Mouse (Mus musculus): ENCODE data around the gene Junb.

Gene Junb

GRCm38 (mm10) chr8:84989810-84990209 lies 11.3 kb upstream of the Junb start:
- intact Hi-C loops (cut with DNase I): loop anchor here (1.0 kb wide), 1 partner anchor 16 kb away; no protein-coding TSS in a partner anchor

DNA sequence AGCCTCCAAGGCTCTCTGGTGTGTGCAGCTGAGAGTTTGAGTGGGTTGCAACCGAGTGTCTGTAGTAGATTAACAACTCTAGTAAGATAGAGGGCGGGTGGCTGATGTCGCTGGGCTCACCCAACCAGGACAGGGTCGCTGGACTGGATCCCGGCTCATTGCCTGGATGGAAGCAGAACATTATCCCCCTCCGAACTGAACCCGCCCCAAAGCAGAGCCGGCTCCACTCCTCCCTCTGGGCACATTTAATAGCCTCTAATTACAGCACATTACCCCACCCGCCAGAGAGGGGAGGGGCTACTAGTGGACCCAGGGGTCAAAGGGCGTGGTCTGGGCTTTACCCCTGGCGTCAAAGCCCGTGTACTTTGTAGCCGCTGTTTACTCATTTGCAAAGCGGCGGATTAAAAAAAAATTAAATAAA lies 10.8 kb upstream of the Junb start:
- intact Hi-C loops (cut with DNase I): no loop called here

DNA sequence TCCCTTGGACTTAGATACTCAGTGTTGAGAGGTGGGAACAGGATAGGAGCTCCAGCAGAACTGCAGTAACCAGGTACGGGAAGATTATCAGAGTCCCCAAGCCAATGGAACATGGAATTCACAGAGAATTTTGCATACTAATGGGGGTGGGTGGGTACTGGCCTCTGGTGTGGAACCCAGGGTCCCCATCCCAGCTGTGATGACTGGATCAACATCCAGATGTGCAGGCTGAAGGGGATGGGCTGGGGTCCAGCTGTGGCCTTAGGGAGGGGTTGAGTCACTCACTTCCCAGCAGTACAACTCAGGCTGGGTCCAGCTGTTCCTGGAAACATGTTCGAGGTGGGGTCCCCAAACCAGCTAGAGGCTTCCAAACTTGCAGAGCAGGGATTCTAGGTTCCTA lies 9.4 kb upstream of the Junb start:
- intact Hi-C loops (cut with DNase I): no loop called here

DNA sequence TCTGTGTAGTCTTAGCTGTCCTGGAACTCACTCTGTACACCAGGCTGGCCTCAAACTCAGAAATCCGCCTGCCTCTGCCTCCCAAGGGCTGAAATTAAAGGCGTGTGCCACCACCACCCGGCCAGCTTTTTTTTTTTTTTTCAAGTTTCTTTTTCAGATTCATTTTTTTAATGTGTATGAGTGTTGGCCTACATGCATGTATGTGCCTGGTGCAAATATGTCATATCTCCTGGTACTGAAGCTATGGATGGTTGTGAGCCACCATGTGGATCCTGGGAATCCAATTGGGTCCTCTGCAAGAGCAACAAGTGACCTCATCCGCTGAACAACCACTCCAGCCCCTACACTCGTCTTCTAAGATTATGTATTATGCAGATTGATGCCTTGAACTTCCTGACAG lies 8.9 kb upstream of the Junb start:
- intact Hi-C loops (cut with DNase I): no loop called here

DNA sequence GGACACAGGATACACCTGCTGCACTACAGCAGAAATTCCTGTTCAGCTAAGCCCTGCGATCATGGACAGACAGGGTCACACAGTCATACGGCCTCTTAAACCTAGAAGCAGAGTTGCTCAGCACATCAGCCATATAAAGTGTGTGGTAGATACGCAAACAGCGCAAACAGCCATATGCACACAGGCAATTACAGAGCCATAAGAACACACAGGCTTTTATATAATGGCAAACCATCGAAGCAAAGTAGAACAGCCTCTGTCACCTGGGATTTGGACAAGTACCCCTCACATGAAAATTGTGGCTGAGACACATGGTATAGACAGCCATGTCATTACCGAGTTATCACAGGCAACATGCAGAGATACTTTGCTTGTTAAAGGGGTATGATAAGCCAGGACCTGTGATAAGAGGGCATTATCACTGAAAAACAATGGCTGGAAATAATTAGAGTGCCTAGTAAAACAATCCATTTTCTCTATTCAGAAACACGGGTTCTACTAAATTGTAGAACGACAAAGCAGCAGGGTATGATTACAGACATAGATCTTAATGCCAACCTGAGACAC lies 7.9 kb upstream of the Junb start:
- intact Hi-C loops (cut with DNase I): no loop called here

DNA sequence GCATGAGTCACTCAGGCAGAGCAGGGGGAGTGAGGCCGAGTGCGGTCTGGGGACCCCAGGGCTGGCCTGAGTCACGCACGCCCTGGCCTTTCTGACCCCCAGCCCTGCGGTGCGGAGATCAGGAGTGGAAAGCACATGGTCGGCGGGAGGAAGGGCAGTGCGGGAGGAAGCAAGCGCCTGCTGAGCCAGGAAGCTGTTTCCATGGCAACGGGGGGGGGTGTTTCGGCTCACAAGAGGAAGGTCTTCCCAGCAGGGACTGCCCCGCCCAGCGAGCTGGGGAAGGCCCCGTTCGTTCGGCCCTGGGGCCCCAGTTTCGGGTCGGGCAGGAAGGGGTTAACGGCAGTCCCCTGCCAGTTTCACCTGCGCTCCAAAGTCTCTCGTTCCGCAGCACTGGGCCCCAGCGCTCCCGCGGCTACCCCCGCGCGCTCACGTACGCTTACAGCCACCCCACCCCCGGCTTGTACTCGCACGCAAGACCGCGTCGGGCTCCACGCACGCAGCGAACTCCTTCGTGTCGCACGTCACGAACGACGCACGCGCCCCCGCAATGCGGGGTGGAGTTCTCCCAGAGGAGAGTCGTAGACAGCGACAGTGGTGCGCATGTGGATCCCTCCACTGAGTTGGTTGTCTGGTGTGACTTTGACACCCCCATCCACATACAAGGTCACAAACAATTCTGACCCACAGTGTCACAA lies 7.3 kb upstream of the Junb start:
- intact Hi-C loops (cut with DNase I): no loop called here

GRCm38 (mm10) chr8:84985049-84985683 lies 6.6 kb upstream of the Junb start:
- intact Hi-C loops (cut with DNase I): no loop called here

- intact Hi-C loops (cut with DNase I): no loop called here
Measured at GRCm38 (mm10) chr8:84984294-84985048, 6.0 kb upstream of the Junb start.

DNA sequence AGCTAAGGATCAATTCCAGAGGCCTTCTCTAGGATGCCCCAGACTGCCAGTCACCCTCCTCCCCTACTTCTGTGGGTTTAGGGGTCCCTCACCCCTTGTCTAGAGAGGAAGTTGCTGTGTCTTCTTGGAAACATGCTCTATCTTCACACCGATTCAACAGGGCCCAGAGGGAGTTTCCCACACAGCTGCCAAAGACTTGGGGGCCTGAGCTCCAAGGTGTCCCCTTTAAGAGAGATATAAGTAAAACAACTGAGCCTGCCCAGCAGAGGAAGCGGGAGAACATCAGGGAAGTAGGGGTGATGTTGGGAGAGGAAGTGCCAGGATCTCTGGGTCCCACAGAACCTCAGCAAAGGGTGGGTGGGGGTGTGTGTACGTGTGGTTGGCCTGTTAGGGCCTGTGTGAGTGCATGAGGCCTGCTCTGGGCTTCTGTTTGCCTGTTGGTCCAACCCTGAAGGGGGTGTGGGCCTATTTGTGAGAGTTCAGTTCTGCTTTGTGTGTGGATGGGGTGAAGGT lies 4.0 kb upstream of the Junb start:
- intact Hi-C loops (cut with DNase I): no loop called here

DNA sequence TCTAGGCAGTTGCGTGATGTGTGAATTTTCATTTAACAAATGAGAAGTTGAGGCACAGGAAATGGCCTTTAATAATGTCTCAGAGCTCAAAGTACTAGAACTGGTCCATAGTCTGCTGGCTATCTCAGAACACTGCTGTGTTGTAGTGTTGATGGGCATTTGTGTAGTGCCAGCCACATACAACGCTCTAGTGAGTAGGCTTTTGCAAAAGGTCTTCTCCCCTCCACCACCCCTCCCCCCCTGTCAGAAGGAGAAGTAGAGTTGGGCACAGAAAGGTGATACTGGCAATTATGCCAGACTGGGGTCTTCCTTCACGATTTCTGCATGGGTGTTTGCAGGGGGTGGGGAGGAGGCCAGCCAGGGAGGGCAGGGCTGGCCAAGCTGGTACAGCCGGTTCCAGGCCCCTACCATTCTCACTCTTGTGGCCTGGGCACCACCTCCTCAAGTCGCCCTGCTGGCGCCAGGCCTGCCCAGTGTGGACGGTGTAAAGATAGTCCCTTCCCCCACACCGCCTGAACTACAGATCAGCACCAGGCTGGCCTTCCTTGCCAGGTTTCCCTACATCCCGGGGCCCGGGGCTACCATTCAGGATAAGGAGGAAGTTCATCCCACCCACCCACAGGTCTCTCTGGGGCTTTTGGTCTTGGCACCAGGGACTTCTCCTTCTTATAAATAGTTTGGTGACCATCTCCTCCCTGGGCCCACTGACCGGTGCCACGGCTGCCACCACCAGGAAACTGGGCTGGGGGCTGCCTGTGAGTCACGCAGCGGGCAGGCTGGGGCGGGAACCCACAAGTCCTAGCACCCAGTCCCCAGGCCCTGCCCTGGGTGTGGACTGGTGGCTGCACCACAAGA lies 3.4 kb upstream of the Junb start:
- intact Hi-C loops (cut with DNase I): no loop called here

DNA sequence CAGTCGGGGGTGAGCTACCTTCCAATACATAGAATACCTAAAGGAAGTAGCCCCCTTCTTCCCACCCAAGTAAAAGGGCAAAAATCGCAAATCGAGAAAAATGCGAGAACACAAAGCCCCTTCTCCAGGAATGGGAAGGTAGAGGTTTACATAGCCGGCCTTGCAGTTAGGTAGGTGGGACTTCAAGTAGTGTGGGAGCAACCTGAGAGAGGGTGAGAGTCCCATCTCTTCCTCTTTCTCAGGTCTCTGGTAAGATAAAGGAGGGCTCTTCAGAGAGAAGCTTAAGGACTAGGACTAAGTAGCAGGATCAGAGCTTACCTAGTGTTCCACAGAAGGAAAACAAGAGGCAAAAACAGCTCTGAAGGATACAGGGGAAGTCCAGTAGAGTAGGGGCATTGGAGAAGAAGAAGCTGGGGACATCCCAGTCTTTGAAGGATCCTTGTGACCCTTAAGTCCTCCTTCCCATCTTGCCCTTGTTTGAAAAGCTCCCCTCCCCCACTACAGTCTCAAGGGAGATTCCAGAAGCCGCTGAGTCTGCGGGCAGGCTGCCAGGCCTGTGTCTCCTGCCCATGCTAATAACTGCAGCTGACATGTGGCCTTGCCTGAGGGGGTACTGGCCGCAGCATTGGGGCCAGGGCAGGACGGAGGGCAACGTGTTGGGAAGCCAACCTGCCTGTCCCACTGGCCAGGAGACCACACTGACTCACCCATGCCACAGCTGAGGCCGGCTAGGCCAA lies 2.3 kb upstream of the Junb start:
- intact Hi-C loops (cut with DNase I): no loop called here

DNA sequence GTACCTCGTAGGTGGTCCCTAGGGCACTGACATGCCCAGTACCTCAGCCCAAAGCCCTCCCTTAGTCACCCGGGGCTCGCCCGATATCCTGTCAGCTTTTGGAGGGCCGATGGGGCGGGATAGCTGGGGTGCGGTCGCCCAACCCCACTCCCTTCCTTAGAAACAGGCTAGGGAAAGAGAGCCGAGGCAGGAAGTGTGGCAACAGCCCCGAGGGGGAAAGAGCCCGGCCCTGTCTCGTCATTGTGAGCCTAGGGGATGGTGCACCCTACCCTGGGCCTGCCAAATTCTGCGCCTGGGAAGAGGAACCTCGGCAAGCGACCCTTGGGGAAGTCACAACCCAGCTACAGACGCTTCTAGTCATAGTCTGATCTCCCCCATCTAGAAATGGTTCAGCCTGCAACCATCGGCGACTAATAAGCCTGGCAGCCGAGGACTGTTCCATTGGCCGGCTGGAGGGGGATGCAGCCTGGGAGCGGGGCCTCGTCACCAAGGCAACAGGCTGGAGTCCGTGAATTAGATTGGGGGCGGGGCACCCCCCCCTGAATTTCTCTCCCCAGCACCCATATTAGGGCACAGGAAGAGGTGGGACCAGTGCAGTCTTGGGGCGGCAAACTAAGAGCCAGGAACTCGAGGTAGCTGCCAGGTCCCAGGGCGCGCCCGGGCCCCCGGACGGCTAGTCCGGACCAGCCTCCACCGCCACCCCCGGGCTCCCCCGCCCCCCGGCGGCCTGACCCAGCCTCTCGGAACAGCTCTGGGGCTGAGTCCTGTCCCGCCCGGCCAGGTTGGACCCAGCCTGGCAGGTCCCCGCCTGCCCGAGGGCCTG lies 1.3 kb upstream of the Junb start:
- intact Hi-C loops (cut with DNase I): loop anchor here (5.0 kb wide), 1 partner anchor 47 kb away; the partner anchor contains the start of genes Asna1 and Trir

DNA sequence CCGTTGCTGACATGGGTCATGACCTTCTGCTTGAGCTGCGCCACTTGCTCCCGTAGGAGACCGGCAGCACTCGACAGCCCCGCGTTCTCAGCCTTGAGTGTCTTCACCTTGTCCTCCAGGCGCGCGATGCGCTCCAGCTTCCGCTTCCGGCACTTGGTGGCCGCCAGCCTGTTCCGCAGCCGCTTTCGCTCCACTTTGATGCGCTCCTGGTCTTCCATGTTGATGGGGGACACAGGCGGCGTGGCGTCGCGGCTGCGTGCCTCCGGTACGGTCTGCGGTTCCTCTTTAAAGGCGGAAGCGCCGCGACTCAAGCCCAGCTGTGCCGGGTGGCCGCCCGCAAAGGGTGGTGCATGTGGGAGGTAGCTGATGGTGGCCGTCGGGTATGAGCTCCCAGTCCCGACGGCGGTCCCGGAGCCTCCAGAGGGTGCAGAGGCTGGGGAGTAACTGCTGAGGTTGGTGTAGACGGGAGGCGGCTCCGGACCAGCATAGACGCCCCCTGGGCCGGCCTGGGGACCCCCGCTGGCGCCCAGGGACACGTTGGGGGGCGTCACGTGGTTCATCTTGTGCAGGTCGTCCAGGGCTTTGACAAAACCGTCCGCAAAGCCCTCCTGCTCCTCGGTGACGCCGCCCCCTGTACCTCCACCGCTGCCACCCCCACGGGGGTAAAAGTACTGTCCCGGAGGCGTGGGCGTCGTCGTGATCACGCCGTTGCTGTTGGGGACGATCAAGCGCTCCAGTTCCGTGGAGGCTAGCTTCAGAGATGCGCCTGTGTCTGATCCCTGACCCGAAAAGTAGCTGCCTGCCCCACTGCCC lies 877 bp downstream of the Junb start:
- intact Hi-C loops (cut with DNase I): loop anchor here (5.0 kb wide), 1 partner anchor 50 kb away; the partner anchor contains the start of genes Asna1 and Trir

DNA sequence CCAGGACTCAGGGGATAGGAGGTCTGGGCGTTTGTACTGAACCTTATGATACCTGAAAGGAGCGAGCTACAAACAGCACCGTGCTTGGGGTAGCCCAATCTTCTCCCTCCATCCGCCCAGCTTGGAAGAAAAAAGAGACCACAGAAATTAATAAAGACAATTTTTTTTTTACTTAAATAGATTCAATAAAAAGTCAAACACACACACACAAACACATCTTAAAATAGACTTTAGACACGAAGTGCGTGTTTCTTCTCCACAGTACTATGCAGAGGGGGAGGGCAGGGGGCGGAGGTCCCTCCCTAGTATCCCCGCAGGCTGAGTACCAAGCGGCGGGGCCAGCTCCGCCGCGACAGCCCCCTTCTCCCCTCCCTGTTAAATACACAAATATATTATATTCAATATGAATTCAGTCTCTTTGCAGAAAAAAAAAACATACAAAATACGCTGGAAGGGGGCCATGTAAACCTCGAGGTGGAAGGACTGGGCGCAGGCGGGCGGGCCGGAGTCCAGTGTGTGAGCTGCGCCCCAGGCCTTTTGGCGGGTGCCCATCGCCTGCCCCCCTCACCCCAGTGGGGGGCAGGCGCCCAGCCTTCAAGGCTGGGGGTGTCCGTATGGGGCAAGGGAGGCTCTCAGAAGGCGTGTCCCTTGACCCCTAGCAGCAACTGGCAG lies 1.6 kb downstream of the Junb start:
- intact Hi-C loops (cut with DNase I): loop anchor here (5.0 kb wide), 1 partner anchor 50 kb away; the partner anchor contains the start of genes Asna1 and Trir

DNA sequence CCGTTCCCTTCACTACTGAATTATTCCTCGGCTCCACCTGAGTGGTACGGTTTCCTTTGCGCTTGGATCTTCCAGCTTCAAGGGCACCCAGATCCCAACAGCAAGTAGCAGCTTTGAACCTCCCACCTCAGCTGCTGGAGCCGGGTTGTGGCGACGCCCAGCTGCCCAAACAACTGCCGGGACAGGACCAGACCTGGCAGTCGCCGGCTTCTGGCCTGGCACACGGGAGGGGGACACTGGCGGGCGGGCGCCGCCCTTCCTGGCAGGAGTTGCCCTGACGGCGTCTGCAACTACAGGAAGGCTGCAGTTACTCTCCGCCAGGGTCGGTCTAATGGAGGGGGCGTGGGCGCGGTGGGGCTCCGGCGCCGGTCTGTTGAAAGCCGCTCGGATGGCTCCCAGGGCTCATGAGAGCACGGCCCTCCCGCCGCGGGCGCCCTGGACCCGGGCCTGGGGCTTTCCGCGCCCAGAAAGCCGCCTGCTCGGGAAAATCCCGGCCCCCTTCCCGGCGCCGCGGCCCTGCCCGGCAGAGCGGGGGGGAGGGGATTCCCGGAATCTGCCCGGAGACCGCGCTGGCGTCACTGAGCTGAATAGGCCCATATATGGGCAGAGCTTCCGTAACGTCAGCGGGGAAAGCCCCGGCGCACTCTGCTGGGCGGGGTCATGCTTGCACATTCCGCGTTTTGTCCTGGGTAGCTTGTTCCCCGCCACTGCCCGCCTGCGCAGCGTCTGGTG lies 2.3 kb downstream of the Junb start:
- intact Hi-C loops (cut with DNase I): loop anchor here (5.0 kb wide), 1 partner anchor 51 kb away; the partner anchor contains the start of genes Asna1 and Trir

DNA sequence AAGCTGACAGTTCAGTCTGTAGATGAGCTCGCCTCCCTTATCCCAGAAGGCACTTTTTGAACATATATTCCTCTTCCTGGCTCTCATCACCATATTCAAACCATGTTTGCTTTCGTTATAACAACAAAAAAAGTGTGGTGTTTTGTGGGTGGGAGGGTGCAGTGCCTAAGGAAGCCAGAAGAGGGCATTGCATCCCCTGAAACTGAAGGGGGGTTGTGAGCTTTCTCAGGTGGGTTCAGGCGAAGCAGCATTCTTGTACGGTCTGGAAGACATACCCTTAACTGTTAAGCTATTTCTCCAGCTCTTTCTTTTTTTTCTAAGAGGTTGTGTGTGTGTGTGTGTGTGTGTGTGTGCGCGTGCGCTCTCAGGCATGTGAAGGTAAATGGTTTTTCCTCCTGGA lies 3.1 kb downstream of the Junb start:
- intact Hi-C loops (cut with DNase I): loop anchor here (5.0 kb wide), 1 partner anchor 52 kb away; the partner anchor contains the start of genes Asna1 and Trir
